Mouse (Mus musculus): ENCODE results near the gene Vat1l.

Gene Vat1l

DNA sequence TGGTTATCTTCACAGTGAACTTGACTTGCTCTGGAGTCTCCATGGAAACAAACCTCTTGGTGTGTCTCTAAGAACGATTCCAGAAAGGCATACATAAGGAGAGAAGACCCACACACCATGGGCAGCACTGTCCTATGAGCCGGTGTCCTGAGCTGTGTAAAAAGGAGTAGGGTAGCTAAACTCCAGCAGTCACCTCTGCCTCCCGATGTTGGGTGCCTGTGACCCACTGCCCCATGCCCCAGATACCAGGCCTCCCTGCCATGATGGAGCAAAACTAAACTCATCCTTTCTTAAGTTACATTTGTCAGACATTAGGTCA is 90.3 kb downstream of the Vat1l start:
- DNase-seq (ENCODE audit: low read depth, low spot score): no peak

DNA sequence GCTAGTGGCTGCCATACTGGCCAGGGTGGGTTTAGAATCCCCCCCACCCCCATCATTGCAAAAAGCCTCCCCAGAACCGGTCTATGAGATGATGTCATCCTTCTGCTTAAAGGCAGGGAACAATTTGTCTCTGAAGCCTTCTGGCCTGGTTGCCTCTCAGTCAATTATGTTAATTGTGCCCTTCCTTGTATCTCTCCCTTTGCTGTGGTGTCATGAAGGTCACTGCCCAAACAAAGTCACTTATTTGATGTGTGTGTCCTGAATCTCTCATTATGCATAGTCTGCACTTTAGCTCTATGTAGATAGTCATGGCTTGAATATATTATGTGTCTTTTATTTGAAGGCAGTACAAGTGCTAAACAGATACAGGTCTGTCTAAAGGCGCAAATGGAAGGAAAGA is 92.8 kb downstream of the Vat1l start:
- no peak for DNase-seq (ENCODE audit: low read depth, low spot score)

DNA sequence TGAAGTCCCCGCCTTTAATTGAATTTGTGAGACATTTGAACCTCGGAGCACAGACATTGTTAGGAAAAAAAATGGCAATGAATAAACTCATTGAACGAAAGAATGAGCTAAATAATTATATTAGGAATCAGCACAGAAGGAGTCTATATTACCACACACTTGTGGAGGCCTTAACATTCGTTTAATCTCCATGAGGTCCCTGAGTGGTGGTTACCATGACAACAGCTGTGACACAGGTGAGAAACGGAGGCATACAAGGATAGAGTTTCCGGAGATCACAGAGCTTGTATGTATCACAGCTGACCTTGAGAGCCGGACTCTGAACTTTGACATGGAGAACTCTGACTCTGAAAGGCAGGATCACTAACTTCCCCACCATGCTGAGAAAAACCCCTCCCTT is 94.7 kb downstream of the Vat1l start:
- no peak for DNase-seq (ENCODE audit: low read depth, low spot score)

DNA sequence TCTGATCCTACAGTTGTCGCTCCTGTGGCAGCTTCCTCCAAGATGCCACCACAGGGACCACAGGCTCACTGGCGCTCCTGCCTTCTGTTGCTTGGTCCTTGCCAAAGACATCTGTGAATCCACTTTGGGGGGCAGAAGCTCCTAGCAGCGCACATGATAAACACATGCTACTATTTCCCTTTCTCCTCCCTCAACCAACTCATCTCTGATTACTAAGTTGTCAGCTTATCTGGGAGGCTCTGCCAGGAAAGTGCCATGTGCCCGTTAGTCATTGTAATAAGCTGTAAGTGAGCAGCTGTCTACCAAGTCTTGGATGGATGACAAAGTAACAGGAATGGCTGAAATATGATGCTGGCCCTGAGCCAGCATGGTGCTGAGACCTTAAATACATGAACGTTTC is 100.9 kb downstream of the Vat1l start:
- DNase-seq (ENCODE audit: low read depth, low spot score): no peak

DNA sequence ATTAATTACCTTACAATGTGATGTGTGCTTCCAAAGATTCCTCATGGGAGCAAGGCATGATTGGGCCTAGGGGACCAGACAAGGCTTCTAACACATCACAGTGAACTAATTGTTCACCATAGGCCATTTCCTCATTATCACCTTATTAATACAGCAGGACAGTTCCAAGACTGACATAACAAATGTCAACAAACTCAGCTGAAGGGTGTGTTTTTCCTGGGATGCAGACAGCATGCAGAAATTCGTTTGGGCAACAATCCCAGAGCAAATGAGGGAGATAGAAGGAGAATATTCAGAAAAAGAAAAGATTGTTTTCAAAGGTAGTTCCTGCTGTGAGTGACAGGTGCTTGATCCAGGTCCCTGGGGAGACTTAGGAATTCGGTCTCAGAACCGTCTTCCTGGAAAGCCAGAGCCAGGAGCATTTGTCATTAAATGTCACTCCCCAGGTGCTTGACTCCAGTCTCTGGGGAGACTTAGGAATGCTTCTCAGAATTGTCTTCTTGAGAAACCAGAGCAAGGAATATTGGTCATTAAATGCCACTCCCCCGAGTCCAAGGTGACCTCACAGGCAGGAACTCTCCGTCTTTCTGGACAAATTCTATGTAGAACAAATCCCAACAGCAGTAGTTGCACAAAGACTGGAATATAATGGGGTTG is 109.4 kb downstream of the Vat1l start:
- DNase-seq (ENCODE audit: low read depth, low spot score): no peak

DNA sequence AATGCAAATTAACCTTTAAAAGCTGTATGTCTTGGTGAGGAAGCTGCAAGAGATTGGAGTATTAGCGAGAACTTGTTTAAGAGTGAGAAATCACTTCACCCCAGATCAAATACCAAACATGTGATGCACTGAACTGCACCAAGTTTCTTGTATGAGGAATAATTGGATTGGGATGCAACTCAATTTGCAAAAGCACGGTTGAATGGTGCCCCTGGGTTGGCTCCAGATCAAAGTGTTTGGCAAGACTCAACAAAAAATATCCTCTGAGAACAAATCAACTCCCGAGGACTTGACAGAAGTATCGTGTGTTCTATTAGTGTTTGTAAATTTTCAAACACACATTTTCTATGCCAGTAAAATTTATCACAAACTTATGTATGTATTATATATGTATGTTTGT is 112.7 kb downstream of the Vat1l start:
- DNase-seq (ENCODE audit: low read depth, low spot score): no peak

DNA sequence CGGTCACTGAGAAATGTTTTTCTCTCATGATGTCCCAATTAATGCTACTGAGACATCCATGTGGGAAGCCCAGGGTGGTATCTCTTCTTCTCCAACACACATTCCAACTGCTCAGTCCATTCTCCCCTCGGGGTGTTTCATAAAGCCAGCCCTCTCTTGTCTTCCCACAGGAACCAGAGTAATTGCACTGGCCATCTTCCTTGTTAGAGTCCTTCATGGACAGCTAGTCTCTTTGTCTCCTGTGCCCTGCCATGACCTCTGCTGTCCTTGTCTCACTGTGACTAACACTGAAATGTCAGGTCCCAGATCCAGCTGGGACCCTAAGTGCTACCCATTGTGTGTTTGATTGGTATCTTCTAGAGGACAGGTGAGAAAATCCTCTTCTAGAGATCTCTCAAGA is 116.7 kb downstream of the Vat1l start:
- no peak for DNase-seq (ENCODE audit: low read depth, low spot score)

DNA sequence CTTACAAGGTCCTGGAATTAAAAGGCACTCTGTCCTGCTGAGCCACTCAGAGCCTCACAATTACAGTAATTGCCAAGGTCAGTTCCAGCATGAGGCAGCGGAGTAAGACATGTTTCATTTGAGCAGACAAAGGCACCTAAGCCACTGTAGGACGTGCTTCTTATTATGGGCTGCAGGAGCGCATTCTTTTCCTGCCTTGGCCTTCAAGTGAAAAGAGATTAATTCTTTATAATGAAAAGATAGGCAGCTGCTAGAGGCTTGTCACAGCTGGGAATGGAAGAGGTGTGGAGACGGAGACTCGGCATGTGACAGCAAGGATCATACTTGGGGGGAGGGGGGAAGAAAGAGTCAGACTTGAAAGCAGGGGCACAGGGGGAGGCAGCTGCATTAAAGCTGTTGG is 126.5 kb downstream of the Vat1l start:
- DNase-seq (ENCODE audit: low read depth, low spot score): no peak

DNA sequence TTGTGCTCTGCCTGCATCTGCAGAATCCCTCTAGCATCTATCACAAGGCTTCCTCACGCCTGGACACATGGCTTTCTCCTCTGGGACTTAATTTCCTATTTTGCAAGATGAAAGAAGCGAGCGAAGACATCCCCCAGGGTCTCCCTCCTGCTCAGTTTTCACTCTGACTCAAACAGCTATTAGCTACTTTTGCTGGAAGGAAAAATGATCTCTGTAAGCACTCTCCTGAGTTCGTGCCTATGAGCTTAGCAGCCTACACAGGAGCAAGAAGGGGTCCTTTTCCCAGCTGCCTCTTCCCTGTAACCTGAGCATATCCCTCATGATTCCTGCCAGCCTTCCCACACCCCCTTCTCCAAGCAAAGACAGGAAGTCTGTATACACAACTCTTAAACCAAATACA is 127.5 kb downstream of the Vat1l start:
- DNase-seq (ENCODE audit: low read depth, low spot score): no peak

DNA sequence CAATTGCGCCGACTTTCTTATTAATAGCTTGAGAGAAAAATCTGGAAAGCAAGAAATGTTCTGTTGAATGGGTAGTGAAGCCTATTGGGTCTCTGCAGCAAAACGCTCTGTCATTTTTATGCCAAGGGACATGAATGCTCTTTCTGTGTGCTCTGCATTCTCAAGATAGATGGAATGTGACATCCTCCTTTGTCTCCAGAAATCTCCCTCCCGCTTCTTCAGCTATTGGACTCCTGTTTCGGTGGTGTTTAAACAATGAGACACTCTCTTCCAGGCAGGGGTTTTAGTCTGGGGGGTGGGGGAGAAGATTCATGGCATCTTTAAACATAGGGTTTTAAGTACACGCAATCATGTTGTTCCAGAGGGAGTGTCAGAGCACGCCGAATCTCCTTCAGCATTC is 130.3 kb downstream of the Vat1l start:
- no peak for DNase-seq (ENCODE audit: low read depth, low spot score)

DNA sequence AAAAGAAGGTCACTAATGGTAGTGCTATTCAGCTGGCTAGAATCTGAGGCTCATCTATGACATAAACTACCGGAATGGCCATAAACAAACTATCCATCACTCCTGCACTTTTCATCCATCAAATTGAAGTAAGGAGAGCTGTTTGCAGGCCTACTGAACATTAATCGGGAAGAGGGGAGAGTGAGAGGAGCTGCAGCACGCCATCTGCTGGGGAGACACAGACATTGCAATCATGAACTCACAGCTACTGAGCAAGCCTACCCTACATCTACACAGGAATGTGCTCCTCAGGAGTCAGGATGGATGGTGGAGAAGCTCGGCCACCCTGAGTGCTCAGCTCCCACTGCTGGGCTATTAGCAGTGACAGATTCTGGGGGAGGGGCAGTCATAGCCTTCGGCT is 136.9 kb downstream of the Vat1l start:
- no peak for DNase-seq (ENCODE audit: low read depth, low spot score)

DNA sequence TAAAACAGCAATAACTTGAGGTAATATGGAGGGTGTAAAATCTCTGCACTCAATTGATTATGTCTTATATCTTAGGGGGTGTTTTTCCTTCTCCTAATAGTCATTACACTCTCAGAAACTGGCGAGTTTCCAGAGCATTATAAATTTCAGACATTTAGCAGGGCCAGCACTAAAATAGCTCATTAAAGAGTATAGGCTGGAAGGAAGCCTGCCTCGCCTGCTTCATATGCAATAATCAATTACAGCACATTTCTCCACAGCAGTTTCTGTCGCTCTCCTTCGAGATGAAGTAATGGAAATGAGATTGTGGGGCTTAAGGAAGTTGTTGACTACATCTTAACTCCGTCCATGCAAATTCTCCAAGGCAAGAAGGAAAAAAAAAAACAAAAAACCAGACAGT is 139.4 kb downstream of the Vat1l start:
- no peak for DNase-seq (ENCODE audit: low read depth, low spot score)

DNA sequence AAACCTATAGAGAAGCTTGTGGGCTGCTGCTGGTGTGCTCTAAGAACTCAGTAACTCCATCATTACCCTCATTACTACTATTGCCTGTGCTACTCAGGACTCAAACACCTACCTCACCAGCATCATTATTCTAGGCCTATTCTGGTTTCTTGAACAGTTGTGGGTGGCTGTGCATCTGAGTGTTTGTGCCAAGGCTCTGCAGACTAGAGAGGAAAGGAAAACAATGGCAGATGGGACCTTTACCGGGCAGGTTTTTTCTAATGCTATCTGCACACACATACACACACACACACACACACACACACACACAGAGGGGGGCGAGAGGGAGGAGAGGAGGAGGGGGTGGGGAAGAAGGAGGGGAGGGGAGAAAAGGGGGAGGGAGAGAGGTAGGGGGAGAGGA is 140.6 kb downstream of the Vat1l start:
- DNase-seq (ENCODE audit: low read depth, low spot score): no peak

DNA sequence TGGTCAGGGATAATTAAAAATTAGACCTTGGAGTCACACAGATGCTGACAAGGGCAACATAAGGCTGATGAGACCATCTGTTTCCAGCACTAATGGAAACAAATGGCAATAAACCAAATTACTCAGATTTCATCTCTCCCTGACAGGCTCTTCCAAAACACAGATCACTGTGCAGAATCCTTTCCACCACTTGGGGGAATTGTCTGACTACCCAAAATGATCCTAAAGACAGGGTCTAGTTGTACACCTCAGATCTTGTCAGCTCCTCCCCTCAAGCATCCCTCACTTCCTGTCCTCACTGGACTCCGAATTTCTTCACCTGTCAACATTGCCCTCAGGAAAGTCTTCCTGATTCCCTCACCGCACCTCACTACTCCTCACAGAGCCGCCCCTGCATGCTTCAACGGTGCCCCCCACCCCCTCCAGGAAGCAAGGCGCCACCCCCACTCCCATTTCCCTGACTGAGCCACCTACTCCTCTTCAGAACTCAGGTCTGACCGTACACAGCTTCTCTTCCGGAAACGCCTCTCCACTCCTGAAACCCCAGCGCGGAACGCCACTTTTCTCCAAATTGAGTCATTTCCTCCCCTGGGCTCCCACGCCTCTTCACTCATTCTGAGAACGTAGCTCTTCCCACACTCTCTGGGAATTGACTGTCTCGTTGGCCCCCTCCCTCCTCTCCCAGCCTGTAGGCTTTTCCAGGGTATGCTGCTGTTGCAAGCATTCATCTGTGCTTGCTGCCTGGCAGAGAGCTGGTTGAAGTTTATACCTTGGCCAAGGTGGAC is 146.4 kb downstream of the Vat1l start:
- DNase-seq (ENCODE audit: low read depth, low spot score): no peak

DNA sequence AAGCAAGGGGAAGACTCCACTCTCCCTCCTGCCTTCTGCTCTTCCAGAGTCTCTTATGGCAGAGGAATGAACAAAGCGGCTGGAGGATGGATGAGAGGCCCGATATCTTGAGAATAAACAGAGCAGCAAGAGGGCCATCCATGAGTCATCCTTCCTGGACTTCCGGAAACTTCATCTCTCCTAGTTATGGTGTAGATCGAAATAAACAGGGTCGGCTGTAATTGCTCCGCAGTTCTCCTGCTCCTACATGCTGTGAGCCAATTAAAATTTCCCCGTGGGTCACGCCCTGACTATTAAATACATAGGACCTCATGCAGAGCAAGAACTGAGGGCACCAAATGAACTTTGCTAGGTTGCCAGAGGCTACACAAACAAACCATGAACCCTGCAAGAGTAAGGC is 155.1 kb downstream of the Vat1l start:
- no peak for DNase-seq (ENCODE audit: low read depth, low spot score)

DNA sequence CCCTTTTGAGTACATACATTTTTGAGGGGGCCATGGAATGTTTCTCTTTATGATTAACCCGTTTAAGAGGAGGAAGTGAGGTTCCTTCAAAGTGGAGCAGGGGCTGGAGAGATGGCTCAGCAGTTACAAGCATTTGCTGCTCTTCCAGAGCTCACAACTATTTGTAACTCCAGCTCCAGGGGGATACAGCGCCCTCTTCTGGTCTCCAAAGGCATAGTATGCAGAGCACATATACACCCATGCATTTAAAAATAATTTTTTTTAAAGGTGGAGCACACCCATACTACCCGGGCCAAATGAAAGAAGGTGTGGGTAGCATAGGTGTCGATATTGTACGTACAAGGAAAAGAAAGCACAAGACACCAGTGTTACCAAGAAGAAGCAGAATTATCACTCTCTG is 157.8 kb downstream of the Vat1l start:
- DNase-seq (ENCODE audit: low read depth, low spot score): no peak

DNA sequence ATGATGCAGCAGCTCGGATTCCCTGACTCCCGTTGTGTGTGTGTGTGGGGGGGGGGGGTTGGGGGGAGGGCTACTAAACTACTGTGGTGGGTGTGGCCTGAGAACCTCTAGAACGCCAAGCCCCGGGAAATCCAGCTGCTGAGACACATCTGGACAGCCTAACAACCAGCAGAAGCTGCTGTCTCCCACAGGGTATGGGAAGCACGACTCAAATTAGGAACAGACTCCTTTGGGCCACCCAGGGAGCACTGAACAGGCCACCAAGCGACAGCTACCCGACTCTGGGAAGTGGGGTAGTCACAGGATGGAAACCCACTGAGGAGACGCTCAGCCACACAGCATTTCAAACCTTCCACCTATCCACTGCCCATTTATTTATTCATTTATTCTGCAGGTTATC is 158.2 kb downstream of the Vat1l start:
- DNase-seq (ENCODE audit: low read depth, low spot score): no peak

DNA sequence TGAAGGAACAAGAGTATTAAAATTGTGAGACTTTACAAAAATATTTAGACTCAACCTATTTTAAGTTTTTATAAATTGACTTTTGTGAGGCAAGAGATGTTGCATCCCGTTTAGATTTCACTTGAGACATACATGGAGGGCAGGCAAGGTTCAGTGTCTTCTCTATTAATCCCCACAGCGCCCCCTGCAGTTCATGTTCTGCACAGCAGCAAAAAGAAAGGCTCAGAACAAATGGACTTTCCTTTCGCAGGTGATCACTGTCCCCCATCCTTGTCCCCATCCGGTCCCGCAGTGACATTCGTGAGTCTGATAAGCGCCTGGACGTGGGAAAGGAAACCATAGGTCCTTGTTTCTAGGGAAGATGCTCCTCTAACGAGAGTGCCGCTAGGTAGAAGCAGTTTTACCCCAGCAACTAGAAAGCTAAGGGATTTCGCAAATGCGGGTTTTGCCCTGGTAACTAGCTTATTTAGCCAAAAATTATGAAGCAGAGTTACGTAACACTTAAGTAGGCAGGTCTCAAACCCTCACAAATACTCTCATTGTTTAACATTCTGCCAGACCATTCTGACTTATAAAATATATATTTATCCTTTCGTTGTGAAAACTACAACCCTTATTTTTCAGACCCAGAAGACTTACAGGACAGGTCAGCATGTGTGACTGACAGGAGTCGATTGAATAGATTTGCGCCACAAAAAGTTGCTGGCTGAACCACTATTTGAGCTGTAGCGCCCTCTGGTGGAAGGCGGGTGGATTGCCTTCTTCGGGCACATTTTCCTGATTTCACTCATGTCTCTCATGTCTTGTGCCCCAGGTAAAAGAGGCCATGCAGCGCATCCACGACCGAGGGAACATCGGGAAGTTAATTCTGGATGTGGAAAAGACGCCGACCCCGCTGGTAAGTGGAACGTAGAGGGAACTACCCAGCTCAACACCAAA is 163.9 kb downstream of the Vat1l start:
- peak; percentile 45 for DNase-seq (ENCODE audit: low read depth, low spot score)

DNA sequence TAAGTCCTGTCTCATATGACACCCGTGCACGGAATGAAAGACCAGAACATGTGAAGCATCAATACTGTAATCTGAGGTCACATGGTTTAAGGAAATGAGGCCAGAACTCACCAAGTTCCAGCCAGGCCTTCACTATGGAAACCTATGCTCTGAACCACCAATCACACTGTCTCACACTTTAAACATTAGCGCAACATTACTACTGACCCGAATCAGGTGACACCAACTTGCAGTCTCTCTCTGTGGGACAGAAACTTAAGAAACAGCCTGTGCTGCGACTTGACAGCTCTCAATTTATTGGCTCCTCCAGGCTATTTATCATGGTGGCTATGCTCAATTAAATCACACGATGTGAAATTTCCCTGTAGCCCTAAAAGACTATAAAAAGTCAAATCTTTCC is 169.0 kb downstream of the Vat1l start:
- DNase-seq (ENCODE audit: low read depth, low spot score): no peak

DNA sequence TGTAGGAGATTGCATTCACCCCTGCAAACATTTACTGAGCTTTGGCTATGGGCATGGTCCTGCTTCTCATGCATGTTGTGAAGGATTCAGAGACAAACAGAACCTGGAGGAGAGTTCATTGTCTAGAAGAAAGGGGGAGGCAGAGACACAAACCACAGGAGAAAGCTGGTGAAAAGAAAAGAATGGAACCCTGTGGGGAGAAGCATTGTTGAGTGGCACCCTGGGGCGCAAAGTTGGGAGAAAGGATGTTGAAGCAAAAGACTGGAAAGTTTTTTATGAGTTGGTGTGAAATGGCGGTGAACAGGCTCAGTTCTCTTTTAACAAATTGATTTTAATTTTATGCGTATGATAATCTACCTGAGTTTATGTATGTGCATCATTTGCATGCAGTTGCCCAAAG is 178.8 kb downstream of the Vat1l start:
- DNase-seq (ENCODE audit: low read depth, low spot score): no peak

DNA sequence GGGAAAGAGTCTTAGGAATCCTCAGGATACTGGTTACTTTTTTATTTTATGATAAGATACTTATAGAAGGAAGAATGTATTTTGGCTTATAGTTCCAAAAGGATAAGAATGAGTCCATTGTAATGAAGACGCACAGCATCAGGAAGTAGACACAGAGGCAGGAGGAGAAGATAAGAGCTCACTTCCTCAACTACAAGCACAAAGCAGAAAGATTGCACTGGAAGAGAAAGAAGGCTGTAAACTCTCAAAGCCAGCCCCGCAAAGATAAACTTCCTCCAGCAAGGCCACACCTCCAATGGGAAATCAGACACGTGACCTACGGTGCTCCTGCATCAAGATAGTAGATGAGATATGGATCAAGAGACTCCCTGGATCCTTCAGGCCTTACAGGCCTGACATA is 182.1 kb downstream of the Vat1l start:
- DNase-seq (ENCODE audit: low read depth, low spot score): no peak

DNA sequence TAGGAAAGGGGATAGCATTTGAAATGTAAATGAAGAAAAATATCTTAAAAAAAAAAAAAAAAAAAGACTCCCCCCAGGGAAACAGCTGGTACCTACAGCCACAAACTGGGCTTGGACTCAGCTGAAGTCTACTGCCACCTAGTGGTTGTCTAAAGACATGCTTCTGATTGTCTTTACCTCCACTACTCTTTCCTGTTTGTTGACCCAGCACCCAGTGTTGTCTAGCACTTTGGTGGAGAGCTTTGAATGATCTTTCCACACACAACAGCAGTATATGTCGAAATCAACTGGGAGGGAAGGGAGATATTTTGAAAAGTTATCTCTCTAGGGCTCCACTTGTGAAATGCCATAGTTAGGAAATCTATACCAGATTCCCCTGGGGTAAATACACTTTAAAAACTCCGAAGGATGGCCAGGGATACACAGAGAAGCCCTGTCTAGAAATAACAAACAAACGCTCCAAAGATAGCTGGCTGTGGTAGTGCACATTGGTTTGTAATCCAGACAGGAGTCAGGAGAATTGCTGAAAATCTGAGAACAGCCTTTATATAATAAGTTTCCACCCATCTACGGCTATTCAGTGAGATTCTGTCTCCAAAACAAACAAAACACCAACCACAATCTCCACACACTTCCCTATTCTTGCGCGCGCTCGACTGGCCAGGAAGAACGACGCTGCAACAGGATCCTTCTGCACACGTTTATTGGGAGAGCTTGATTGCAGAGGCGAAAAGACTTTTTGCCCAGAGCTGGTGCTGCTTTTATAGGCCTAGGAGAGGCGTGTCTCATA is 185.2 kb downstream of the Vat1l start:
- DNase-seq (ENCODE audit: low read depth, low spot score): no peak

Data from retina, adult 2 months (tissue).